Mouse (Mus musculus) stomach, embryonic 14.5 days (tissue): ENCODE measurements at regions not wholly inside any gene's neighbourhood (a gene's known extent, or its start where the extent isn't known, plus 50 kb on each side); places are given as distances from the start of the nearest gene placed in this dataset.

ENCODE experiments used
- ATAC-seq: fragments of 200-750 bp; cut with Nextera tagmentation; 2 replicates; pipeline ENCODE4 v1.8.0; 2017; ENCODE audit warnings: low read depth, moderate TSS enrichment; ENCODE audit not compliant: insufficient number of reproducible peaks, insufficient read depth, low FRiP score
- H3K27ac ChIP-seq: fragments of 300-500 bp; sonication (generic); 2 replicates; pipeline ENCODE4 v1.5.1; 2014; ENCODE audit warnings: mild to moderate bottlenecking, low read length, moderate library complexity, mixed read lengths
- H3K27me3 ChIP-seq: fragments of 300-500 bp; sonication (generic); 2 replicates; pipeline ENCODE4 v1.6.1; 2014; ENCODE audit warnings: low read length, control low read depth, mixed read lengths; ENCODE audit not compliant: control insufficient read depth, insufficient read depth
- H3K36me3 ChIP-seq: fragments of 300-500 bp; sonication (generic); 2 replicates; pipeline ENCODE4 v1.6.1; 2014; ENCODE audit warnings: mild to moderate bottlenecking, control low read depth, low read length, moderate library complexity, mixed read lengths; ENCODE audit not compliant: control insufficient read depth, insufficient read depth
- H3K4me1 ChIP-seq: fragments of 300-500 bp; sonication (generic); 2 replicates; pipeline ENCODE4 v1.6.1; 2014; ENCODE audit warnings: low read length, control low read depth, mixed read lengths; ENCODE audit not compliant: control insufficient read depth, insufficient read depth
- H3K4me2 ChIP-seq: fragments of 300-500 bp; sonication (generic); replicated peaks from 2 replicates; pipeline ENCODE4 v1.6.1; 2014; ENCODE audit warnings: low read depth, low read length, control low read depth
- H3K4me3 ChIP-seq: fragments of 300-500 bp; sonication (generic); 2 replicates; pipeline ENCODE4 v1.5.1; 2014; ENCODE audit warnings: low read depth, low read length, control low read depth
- H3K9ac ChIP-seq: fragments of 300-500 bp; sonication (generic); replicated peaks from 2 replicates; pipeline ENCODE4 v1.6.1; 2014; ENCODE audit warnings: low read depth, mild to moderate bottlenecking, control low read depth, low read length, moderate library complexity, mixed read lengths
- H3K9me3 ChIP-seq: fragments of 300-500 bp; sonication (generic); 2 replicates; pipeline ENCODE4 v1.6.1; 2016; ENCODE audit warnings: low read depth, low read length, control low read depth; ENCODE audit not compliant: control insufficient read depth
- WGBS: fragments of 180-500 bp; shearing (Covaris S2); extraction: QIAGEN DNeasy Blood & Tissue Kit; methylation state at CpG from one replicate; pipeline ENCODE4 v1.1.7; 2014; 5-methylcytosine and 5-hydroxymethylcytosine counted together

DNA sequence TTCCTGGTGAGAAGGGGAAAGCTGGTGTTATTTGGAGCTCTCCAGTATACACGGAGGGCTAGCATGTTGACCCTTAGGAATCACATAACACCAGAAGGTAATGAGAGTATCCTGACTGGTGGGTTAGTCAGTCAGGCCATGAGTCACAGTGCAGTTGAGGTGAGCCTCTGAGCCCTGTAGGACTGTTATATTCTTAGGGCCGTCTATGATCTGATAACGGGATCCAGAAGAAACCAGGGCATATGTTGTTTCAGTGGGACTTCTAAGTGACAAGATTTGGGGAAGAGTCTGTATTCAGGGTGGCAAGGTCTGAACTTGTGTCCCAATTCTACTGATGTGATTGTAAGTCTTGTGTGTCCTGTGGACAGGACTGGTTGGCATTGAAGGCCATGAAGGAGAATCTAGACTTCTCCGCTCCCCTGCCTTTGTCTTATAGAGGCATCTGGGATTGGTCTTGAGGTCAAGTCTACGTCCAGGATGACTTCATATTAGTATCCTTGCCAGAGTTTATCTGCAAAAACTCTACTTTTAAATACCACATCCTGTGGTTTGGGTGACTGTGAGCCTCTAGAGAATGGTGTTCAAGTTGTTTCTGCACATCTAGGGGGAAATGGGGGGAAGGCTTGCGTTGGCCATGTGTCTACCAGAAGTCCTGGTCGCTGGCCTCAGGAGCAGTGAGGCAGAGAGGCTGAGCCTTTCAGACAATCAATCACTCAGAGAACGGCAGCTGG, 71.2 kb downstream of the Itgb2l start:
- no peak overlapping the region for H3K27ac ChIP-seq
- no peaks in the 10 kb centered on the region for H3K27me3 ChIP-seq
- no peak overlapping the region for H3K4me2 ChIP-seq
- no peaks in the 10 kb centered on the region for H3K36me3 ChIP-seq
- H3K4me3 ChIP-seq, result no peak overlapping the region
- 74% methylated on average over 8 of the region's 8 CpGs for WGBS
- ATAC-seq, result no peak
- H3K4me1 ChIP-seq, result no peaks in the 10 kb centered on the region; the same call in 1 of the 2 replicates
- H3K9ac ChIP-seq, result no peak overlapping the region
- H3K9me3 ChIP-seq, result no peaks in the 10 kb centered on the region

GRCm38 (mm10) chr16:96371117-96371516, 72.3 kb downstream of the Itgb2l start:
- Histone ChIP-seq H3K27me3 (no peaks in the 10 kb centered on the region), H3K27ac (no peak overlapping the region), H3K4me2 (no peak overlapping the region), H3K36me3 (no peaks in the 10 kb centered on the region), H3K9ac (no peak overlapping the region), H3K4me3 (no peak overlapping the region), H3K9me3 (no peaks in the 10 kb centered on the region), H3K4me1 (no peaks in the 10 kb centered on the region)
- 54% methylated on average over 3 of the region's 3 CpGs for WGBS
- no peak for ATAC-seq

- Histone ChIP-seq H3K4me2 (no peak overlapping the region), H3K9ac (no peak overlapping the region), H3K27ac (no peak overlapping the region), H3K36me3 (no peaks in the 10 kb centered on the region), H3K9me3 (no peaks in the 10 kb centered on the region), H3K4me1 (no peaks in the 10 kb centered on the region), H3K27me3 (no peaks in the 10 kb centered on the region), H3K4me3 (no peak overlapping the region)
- WGBS, result 53% methylated on average over 2 of the region's 2 CpGs
- ATAC-seq, result 0 out of 2 replicates have a peak, but pooled peaks have one; percentile 53
Measured at GRCm38 (mm10) chr16:96370213-96370612, 73.2 kb downstream of the Itgb2l start.
